Mouse (Mus musculus): ENCODE measurements around the gene Hils1. TPM values are rescaled to one million over a fixed set of nuclear protein-coding genes. Genes with fewer than 3 reads are reported as not detected.

The Hils1 gene
- polyA plus RNA-seq, 1 experiment from 2014 or later = not detected

- Histone ChIP-seq H3K9ac (peak overlapping the region; percentile 15; the same call in 1 of the 2 replicates), H3K4me2 (replicated peaks) (no peak overlapping the region), H3K4me3 (no peak overlapping the region), H3K9me3 (replicated peaks) (no peaks in the 10 kb centered on the region), H3K27ac (peak overlapping the region; percentile 80), H3K36me3 (peaks cover 78% of the 10 kb centered on the region), H3K4me1 (peaks cover 50% of the 10 kb centered on the region), H3K27me3 (no peaks in the 10 kb centered on the region)
- ATAC-seq (ENCODE audit: low FRiP score) = no peak
- 76% methylated on average over 8 of the region's 8 CpGs for WGBS
Measured at GRCm38 (mm10) chr11:95000128-95000527, 32.7 kb downstream of the Hils1 start.

DNA sequence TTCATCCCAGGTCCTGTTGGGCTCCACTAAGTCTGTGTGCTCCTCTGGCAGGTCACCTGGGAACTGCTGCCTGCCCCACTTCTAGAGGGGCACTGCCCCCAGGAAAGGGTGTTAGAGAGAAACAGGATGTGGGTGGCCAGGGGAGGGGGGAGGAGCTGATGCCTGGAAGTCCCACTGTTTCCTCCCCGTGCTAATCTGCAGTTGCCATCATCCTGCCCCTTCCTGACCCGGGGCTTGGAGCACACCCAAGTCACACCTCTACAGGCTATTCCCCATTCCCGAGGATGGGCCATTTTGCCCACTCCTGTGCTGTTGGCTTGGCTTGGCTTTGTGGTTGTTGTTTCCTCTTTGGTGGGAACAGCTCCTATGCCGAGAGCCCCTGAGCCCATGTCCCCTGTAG is 33.2 kb downstream of the Hils1 start:
- Histone ChIP-seq H3K4me2 (replicated peaks) (no peak overlapping the region), H3K36me3 (peaks cover 82% of the 10 kb centered on the region), H3K9ac (peak overlapping the region; percentile 15; the same call in 1 of the 2 replicates), H3K27ac (peak overlapping the region; percentile 80), H3K4me3 (no peak overlapping the region), H3K4me1 (peaks cover 48% of the 10 kb centered on the region), H3K9me3 (replicated peaks) (no peaks in the 10 kb centered on the region), H3K27me3 (no peaks in the 10 kb centered on the region)
- ATAC-seq (ENCODE audit: low FRiP score) = peak; percentile 19
- 35% methylated on average over 4 of the region's 4 CpGs for WGBS

DNA sequence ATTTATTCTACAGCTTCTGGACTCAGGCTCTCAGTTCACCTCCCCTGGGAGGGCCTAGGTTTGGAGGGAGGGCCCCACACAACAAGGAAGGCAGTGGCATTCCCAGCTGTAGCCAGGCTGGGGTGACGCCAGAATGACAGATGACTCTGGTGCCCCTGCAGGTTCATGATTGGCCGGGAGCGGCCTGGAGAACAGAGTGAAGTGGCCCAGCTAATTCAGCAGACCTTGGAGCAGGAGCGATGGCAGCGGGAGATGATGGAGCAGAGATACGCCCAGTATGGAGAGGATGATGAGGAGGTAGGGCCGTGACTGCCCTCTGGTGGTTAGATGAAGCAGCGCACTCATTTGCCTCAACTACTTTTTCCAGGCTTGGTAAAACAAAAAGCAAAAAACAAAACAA is 33.7 kb downstream of the Hils1 start:
- Histone ChIP-seq H3K36me3 (peaks cover 85% of the 10 kb centered on the region), H3K27me3 (no peaks in the 10 kb centered on the region), H3K4me1 (peaks cover 48% of the 10 kb centered on the region), H3K4me2 (replicated peaks) (peak overlapping the region; percentile 19; the same call in 1 of the 2 replicates), H3K9ac (peak overlapping the region; percentile 33; the same call in 1 of the 2 replicates), H3K9me3 (replicated peaks) (no peaks in the 10 kb centered on the region), H3K4me3 (no peak overlapping the region), H3K27ac (peak overlapping the region; percentile 80)
- WGBS = 3% methylated on average over 8 of the region's 8 CpGs
- ATAC-seq (ENCODE audit: low FRiP score) = peak; percentile 69

- peak overlapping the region; percentile 13; the same call in 1 of the 2 replicates for H3K9ac ChIP-seq
- no peak overlapping the region for H3K4me3 ChIP-seq
- H3K9me3 ChIP-seq (replicated peaks) = no peaks in the 10 kb centered on the region
- peaks cover 78% of the 10 kb centered on the region for H3K36me3 ChIP-seq
- H3K4me1 ChIP-seq = peaks cover 45% of the 10 kb centered on the region
- no peak overlapping the region for H3K4me2 ChIP-seq (replicated peaks)
- peak overlapping the region; percentile 30; the same call in 1 of the 2 replicates for H3K27ac ChIP-seq
- ATAC-seq (ENCODE audit: low FRiP score) = no peak
- 87% methylated on average over 21 of the region's 21 CpGs for WGBS
- H3K27me3 ChIP-seq = no peaks in the 10 kb centered on the region
Measured at GRCm38 (mm10) chr11:95001584-95002347, 34.4 kb downstream of the Hils1 start.

GRCm38 (mm10) chr11:95002705-95003104 is 35.3 kb downstream of the Hils1 start:
- H3K27me3 ChIP-seq = no peaks in the 10 kb centered on the region
- no peak overlapping the region for H3K4me3 ChIP-seq
- H3K9me3 ChIP-seq (replicated peaks) = no peaks in the 10 kb centered on the region
- WGBS = 92% methylated on average over 8 of the region's 8 CpGs
- peaks cover 48% of the 10 kb centered on the region for H3K4me1 ChIP-seq
- no peak overlapping the region for H3K4me2 ChIP-seq (replicated peaks)
- H3K36me3 ChIP-seq = peaks cover 68% of the 10 kb centered on the region
- ATAC-seq (ENCODE audit: low FRiP score) = no peak
- H3K9ac ChIP-seq = no peak overlapping the region
- no peak overlapping the region for H3K27ac ChIP-seq

DNA sequence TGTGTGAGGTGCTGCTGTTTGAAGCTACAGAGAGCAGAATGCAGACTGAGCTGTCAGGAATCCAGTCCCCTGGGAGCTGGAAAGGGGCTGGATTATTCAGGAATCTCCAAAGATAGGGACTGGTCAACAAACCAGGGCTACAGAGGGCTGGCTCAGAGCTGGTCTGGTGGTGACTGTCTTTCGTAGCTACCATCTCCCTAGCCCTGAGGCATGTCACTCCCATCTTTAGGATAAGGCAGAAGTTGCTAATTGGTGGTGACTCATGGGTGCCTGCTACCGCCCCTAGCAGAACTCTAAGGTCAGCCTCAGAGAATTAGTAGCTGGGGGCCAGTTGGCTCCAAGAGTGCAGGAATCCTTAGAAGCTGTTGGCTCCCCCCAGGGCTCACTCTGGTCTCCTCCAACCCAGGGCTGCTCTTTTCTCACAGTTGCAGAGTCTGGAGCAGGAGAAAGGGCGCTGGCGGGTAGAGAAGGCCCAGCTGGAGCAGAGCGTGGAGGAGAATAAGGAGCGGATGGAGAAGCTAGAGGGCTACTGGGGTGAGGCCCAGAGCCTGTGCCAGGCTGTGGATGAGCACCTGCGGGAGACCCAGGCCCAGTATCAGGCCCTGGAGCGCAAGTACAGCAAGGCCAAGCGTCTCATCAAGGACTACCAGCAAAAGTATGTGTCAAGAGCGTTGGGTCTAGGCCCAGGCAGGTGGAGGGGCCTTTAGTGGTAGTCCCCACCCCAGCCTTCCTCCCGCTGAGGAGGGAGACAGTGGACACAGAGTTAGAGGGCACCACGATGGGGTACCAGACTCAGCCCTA is 36.9 kb downstream of the Hils1 start:
- peaks cover 53% of the 10 kb centered on the region for H3K36me3 ChIP-seq
- no peak overlapping the region for H3K4me2 ChIP-seq (replicated peaks)

GRCm38 (mm10) chr11:95004937-95005198 is 37.5 kb downstream of the Hils1 start:
- Histone ChIP-seq H3K36me3 (peaks cover 48% of the 10 kb centered on the region), H3K4me1 (peaks cover 55% of the 10 kb centered on the region), H3K9ac (0 out of 2 replicates have a peak overlapping the region, but pooled peaks have one; percentile 43), H3K27me3 (no peaks in the 10 kb centered on the region), H3K4me2 (replicated peaks) (no peak overlapping the region), H3K27ac (peak overlapping the region; percentile 60), H3K9me3 (replicated peaks) (no peaks in the 10 kb centered on the region), H3K4me3 (no peak overlapping the region)
- ATAC-seq (ENCODE audit: low FRiP score) = no peak
- 57% methylated on average over 6 of the region's 6 CpGs for WGBS

More for the DNA sequence above, 36.9 kb downstream of the Hils1 start:
- peaks cover 54% of the 10 kb centered on the region for H3K4me1 ChIP-seq
- ATAC-seq (ENCODE audit: low FRiP score) = no peak
- H3K27me3 ChIP-seq = no peaks in the 10 kb centered on the region
- no peaks in the 10 kb centered on the region for H3K9me3 ChIP-seq (replicated peaks)
- H3K9ac ChIP-seq = peak overlapping the region; percentile 43; the same call in 1 of the 2 replicates
- H3K4me3 ChIP-seq = no peak overlapping the region
- H3K27ac ChIP-seq = peak overlapping the region; percentile 60
- 88% methylated on average over 12 of the region's 12 CpGs for WGBS

- Histone ChIP-seq H3K9me3 (replicated peaks) (no peaks in the 10 kb centered on the region), H3K9ac (0 out of 2 replicates have a peak overlapping the region, but pooled peaks have one; percentile 5), H3K4me2 (replicated peaks) (peak overlapping the region; percentile 66), H3K36me3 (peaks cover 43% of the 10 kb centered on the region), H3K27me3 (no peaks in the 10 kb centered on the region), H3K27ac (peak overlapping the region; percentile 75), H3K4me1 (peaks cover 46% of the 10 kb centered on the region), H3K4me3 (peak overlapping the region; percentile 35)
- no peak; the same call in 1 of the 2 replicates for ATAC-seq (ENCODE audit: low FRiP score)
- WGBS = 33% methylated on average over 4 of the region's 4 CpGs
Measured at GRCm38 (mm10) chr11:95006038-95006437, 38.6 kb downstream of the Hils1 start.

- WGBS = 2% methylated on average over 27 of the region's 27 CpGs
- peak overlapping the region; percentile 35 for H3K4me3 ChIP-seq
- peak overlapping the region; percentile 61 for H3K9ac ChIP-seq
- H3K4me2 ChIP-seq (replicated peaks) = peak overlapping the region; percentile 66
- H3K27ac ChIP-seq = peak overlapping the region; percentile 75
- H3K9me3 ChIP-seq (replicated peaks) = no peaks in the 10 kb centered on the region
- H3K36me3 ChIP-seq = peaks cover 39% of the 10 kb centered on the region
- ATAC-seq (ENCODE audit: low FRiP score) = peak; percentile 53
- H3K4me1 ChIP-seq = peaks cover 47% of the 10 kb centered on the region
- H3K27me3 ChIP-seq = no peaks in the 10 kb centered on the region
Measured at GRCm38 (mm10) chr11:95006525-95007219, 39.3 kb downstream of the Hils1 start.

- no peak overlapping the region; the same call in 1 of the 2 replicates for H3K9ac ChIP-seq
- H3K4me1 ChIP-seq = peaks cover 54% of the 10 kb centered on the region
- peaks cover 32% of the 10 kb centered on the region for H3K36me3 ChIP-seq
- H3K27me3 ChIP-seq = no peaks in the 10 kb centered on the region
- ATAC-seq (ENCODE audit: low FRiP score) = no peak
- H3K9me3 ChIP-seq (replicated peaks) = no peaks in the 10 kb centered on the region
- WGBS = 82% methylated on average over 3 of the region's 3 CpGs
- H3K27ac ChIP-seq = peak overlapping the region; percentile 75; the same call in 1 of the 2 replicates
- H3K4me2 ChIP-seq (replicated peaks) = peak overlapping the region; percentile 66; the same call in 1 of the 2 replicates
- no peak overlapping the region for H3K4me3 ChIP-seq
Measured at GRCm38 (mm10) chr11:95007418-95007817, 40.0 kb downstream of the Hils1 start.

DNA sequence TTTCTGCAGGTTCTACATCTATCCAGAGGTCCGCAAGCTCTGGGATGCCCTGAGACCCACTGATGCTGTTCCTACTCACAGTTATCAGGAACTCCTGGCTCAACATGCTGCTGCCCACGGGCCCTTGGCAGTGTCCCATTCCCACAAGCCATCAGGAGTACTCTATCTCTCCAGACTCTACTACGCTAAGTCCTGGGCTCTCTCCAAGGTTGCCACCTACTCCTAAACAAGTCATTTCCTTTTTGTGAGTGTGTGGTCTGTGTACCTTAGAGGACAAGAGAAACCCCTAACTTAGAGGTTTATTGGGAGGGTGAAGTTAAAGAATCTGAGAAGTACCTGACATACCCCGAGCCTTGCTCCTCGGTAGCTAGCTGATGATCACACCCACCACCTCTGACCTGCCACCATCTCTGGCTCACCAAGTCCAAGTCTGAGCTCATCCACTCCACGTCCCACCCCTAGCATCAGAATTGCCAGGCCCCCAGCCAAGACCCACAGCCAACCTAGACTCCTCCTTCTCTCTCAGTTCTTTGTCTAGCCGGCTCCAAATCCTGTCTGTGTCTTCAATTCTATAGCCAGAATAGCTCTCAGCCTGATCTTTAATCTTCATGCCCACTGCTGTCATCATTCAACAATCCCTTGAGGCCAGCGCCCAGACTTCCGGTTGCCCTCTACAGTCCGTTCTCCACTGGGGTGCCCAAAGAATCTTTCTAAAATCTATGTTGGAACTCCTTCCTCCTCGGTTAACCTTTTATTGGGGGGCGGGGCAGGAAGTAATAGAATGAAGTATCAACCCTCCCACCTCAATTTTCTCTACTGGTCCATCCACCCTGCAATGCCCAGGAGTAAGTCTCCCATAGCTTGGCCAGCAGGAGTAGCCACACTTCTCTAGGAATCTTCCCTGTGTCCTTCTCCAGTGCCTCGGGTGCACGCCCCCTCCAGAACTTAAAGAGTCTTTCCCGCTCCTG is 41.6 kb downstream of the Hils1 start:
- H3K27ac ChIP-seq = peak overlapping the region; percentile 98
- 39% methylated on average over 15 of the region's 15 CpGs for WGBS
- H3K36me3 ChIP-seq = peaks cover 19% of the 10 kb centered on the region
- peak overlapping the region; percentile 77 for H3K4me2 ChIP-seq (replicated peaks)
- no peaks in the 10 kb centered on the region for H3K27me3 ChIP-seq
- H3K9me3 ChIP-seq (replicated peaks) = no peaks in the 10 kb centered on the region
- H3K4me3 ChIP-seq = peak overlapping the region; percentile 72
- peak overlapping the region; percentile 95 for H3K9ac ChIP-seq
- peaks cover 67% of the 10 kb centered on the region for H3K4me1 ChIP-seq
- peak; percentile 22; the same call in 1 of the 2 replicates for ATAC-seq (ENCODE audit: low FRiP score)
